Mouse (Mus musculus): ENCODE results near the gene Adam17.

The Adam17 gene

GRCm38 (mm10) chr12:21362686-21363085 is 10.7 kb downstream of the Adam17 start:
- in situ Hi-C loops (cut with MboI; ENCODE audit: low sequenced_read_pairs), result no loop called here

GRCm38 (mm10) chr12:21353681-21354080 is 19.8 kb downstream of the Adam17 start:
- in situ Hi-C loops (cut with MboI; ENCODE audit: low sequenced_read_pairs), result no loop called here

GRCm38 (mm10) chr12:21350113-21350876 is 23.1 kb downstream of the Adam17 start:
- in situ Hi-C loops (cut with MboI; ENCODE audit: low sequenced_read_pairs), result no loop called here

- in situ Hi-C loops (cut with MboI; ENCODE audit: low sequenced_read_pairs), result no loop called here
Measured at GRCm38 (mm10) chr12:21346972-21347371, 26.5 kb downstream of the Adam17 start.

- in situ Hi-C loops (cut with MboI; ENCODE audit: low sequenced_read_pairs), result no loop called here
Measured at GRCm38 (mm10) chr12:21340674-21341073, 32.8 kb downstream of the Adam17 start.

GRCm38 (mm10) chr12:21337171-21337570 is 36.3 kb downstream of the Adam17 start:
- in situ Hi-C loops (cut with MboI; ENCODE audit: low sequenced_read_pairs), result no loop called here

GRCm38 (mm10) chr12:21335869-21336268 is 37.6 kb downstream of the Adam17 start:
- in situ Hi-C loops (cut with MboI; ENCODE audit: low sequenced_read_pairs), result no loop called here

- in situ Hi-C loops (cut with MboI; ENCODE audit: low sequenced_read_pairs), result no loop called here
Measured at GRCm38 (mm10) chr12:21333766-21334165, 39.7 kb downstream of the Adam17 start.

- in situ Hi-C loops (cut with MboI; ENCODE audit: low sequenced_read_pairs), result no loop called here
Measured at GRCm38 (mm10) chr12:21333021-21333420, 40.4 kb downstream of the Adam17 start.

- in situ Hi-C loops (cut with MboI; ENCODE audit: low sequenced_read_pairs), result no loop called here
Measured at GRCm38 (mm10) chr12:21331711-21332110, 41.7 kb downstream of the Adam17 start.

- in situ Hi-C loops (cut with MboI; ENCODE audit: low sequenced_read_pairs), result no loop called here
Measured at GRCm38 (mm10) chr12:21330961-21331576, 42.4 kb downstream of the Adam17 start.

GRCm38 (mm10) chr12:21329661-21330400 is 43.6 kb downstream of the Adam17 start:
- in situ Hi-C loops (cut with MboI; ENCODE audit: low sequenced_read_pairs), result no loop called here

GRCm38 (mm10) chr12:21326325-21326724 is 47.1 kb downstream of the Adam17 start:
- in situ Hi-C loops (cut with MboI; ENCODE audit: low sequenced_read_pairs), result no loop called here

- in situ Hi-C loops (cut with MboI; ENCODE audit: low sequenced_read_pairs), result no loop called here
Measured at GRCm38 (mm10) chr12:21325266-21325665, 48.2 kb downstream of the Adam17 start.

- in situ Hi-C loops (cut with MboI; ENCODE audit: low sequenced_read_pairs), result no loop called here
Measured at GRCm38 (mm10) chr12:21324101-21324500, 49.3 kb downstream of the Adam17 start.

- in situ Hi-C loops (cut with MboI; ENCODE audit: low sequenced_read_pairs), result no loop called here
Measured at GRCm38 (mm10) chr12:21322856-21323255, 50.6 kb downstream of the Adam17 start.

- in situ Hi-C loops (cut with MboI; ENCODE audit: low sequenced_read_pairs), result no loop called here
Measured at GRCm38 (mm10) chr12:21322296-21322695, 51.1 kb downstream of the Adam17 start.

GRCm38 (mm10) chr12:21321170-21321569 is 52.3 kb downstream of the Adam17 start:
- in situ Hi-C loops (cut with MboI; ENCODE audit: low sequenced_read_pairs), result no loop called here

GRCm38 (mm10) chr12:21320317-21320716 is 53.1 kb downstream of the Adam17 start:
- in situ Hi-C loops (cut with MboI; ENCODE audit: low sequenced_read_pairs), result no loop called here

- in situ Hi-C loops (cut with MboI; ENCODE audit: low sequenced_read_pairs), result no loop called here
Measured at GRCm38 (mm10) chr12:21318143-21318895, 55.1 kb downstream of the Adam17 start.

GRCm38 (mm10) chr12:21316869-21317265 is 56.6 kb downstream of the Adam17 start:
- in situ Hi-C loops (cut with MboI; ENCODE audit: low sequenced_read_pairs), result no loop called here
